Mouse (Mus musculus) liver, embryonic 14.5 days (tissue): ENCODE data around the gene Mob1b.

Source experiments
- CTCF ChIP-seq: IDR thresholded peaks from 2 replicates; pipeline ENCODE4 v1.5.1; 2016; ENCODE audit warnings: antibody characterized with exemption, low read depth, control low read depth
- EP300 ChIP-seq: IDR thresholded peaks from 2 replicates; pipeline ENCODE4 v1.6.1; 2016; ENCODE audit warnings: antibody characterized with exemption, low read depth

DNA sequence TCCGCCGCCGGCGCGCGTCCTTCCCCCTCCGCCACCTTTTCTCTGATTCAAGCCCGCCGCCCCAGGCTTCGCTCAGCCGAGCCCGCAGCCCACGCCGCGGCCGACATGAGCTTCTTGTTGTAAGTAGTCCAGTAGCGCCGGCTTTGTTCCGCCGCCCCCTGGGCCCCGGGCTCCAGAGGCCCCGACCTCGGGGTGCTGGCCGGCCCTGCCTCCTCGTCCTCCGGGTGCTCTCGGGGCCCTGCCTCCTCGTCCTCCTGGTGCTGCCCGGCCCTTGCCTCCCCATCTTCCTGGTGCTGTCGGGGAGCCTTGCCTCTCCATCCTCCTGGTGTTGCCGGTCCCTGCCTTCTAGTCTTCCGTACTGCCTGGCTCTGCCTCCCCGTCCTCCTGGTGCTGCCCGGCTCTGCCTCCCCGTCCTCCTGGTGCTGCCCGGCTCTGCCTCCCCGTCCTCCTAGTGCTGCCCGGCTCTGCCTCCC is 384 bp downstream of the Mob1b start:
- TF ChIP-seq CTCF (no peak), EP300 (no peak)
